Mouse (Mus musculus) embryonic fibroblast, embryonic 13.5 days (primary cell): ENCODE measurements around the gene Klf15.

Experiments used
- CTCF ChIP-seq: IDR thresholded peaks from 2 replicates; pipeline ENCODE4 v1.5.1; 2011; ENCODE audit warnings: mild to moderate bottlenecking, control low read depth, low read length, moderate library complexity, borderline replicate concordance; ENCODE audit not compliant: insufficient read depth
- POLR2A ChIP-seq: IDR thresholded peaks from 2 replicates; pipeline ENCODE4 v1.6.1; 2011; ENCODE audit warnings: low read depth, mild to moderate bottlenecking, control low read depth, low read length, moderate library complexity

DNA sequence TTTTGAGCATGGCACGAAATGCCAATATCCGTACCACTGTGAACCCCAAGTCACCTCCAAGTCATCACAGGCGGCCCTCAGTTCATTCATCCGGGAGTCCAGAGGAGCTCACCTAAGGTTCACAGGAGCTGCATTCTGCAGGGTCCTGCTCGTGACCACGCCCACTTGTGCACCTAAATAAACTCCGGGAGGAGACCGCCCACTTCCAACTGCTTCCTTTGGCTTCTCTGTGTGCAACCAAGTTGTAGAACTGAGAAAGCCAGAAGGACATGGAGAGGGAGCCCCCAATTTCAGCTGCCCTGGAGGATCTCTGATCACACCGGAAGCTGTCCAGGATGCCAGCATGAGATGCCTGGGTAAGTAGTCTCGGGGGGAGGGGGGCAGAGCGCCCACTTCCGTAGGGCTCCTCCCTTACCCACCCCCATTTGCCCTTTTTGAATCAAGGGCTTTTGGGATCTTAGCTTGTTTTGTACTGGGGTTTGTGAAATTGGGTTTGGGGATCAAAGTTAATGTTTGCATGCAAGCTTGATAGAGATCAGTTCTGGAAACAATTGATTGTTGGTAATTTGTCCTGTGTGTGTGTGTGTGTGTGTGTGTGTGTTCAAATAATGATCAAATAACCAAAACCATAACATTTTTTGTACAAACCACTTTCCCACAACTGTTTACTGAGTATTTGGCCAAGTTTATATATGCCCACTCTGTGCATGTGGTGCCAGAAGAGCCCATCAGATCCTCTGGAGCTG lies 24.0 kb downstream of the Klf15 start, which contains the start of gene Aldh1l1:
- TF ChIP-seq POLR2A (no peak), CTCF (no peak)
